Mouse (Mus musculus) R1 (cell line): ENCODE results near the gene Sema3a.

Source experiments
- DNase-seq: peaks from one replicate; pipeline ENCODE4 v3.0.0-alpha.2; 2018; ENCODE audit warnings: low read depth, low spot score

Sema3a gene

DNA sequence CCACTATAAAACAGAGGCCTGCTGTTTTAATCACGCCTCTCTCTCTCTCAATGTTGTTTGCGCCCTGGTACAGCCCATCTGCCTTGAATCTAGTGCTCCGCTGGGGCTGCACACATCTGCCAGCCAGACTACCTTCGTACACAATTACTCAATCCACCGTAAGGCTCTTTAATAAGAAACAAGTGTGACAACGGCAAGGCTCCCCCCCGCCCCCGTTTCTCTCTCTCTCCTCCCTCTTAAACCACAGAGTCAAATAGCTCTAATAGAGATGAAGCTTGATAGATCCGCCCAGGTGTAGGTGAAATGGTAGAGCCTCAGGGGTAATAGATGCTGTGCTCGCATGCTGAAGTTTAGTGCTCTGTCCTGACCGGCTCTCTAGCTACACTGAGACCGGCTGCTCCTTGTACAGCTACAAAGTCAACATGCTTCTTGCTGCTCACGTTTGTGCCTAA is at the start of gene Sema3a:
TSS of gene Sema3a (plus strand) at position 174 of the 452 bp plus-strand sequence.
- DNase-seq = peak; percentile 25

DNA sequence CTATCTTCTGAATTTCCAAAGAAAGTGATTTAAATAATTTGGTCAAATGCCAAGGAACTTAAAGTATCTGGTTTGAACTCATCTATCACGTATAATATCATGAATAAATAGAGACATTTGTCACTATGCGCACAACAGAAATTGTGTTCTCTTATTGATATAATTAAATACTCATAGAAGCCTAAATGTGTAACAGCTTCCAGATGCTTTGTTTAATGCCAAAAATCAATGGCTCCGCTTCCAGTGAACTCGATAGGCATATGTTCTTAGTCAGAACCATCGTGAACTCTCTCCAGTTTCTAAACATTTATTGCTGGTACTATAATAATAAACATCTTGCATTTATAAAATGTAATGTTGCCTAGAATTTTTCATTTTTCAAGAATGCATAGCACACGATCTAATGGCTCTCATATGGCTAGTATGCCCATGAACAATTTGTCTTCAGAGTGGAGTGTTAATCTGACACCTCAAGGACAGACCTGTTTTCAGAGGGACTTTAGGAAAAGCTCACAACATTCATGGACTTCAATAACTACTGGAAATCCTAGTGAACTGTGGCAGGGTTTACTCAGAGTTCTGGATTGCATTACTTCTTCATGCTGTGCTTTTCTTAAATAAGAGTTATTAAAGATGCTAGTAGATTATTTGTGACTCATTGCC is 40.3 kb upstream of the Sema3a start:
- DNase-seq = no peak

DNA sequence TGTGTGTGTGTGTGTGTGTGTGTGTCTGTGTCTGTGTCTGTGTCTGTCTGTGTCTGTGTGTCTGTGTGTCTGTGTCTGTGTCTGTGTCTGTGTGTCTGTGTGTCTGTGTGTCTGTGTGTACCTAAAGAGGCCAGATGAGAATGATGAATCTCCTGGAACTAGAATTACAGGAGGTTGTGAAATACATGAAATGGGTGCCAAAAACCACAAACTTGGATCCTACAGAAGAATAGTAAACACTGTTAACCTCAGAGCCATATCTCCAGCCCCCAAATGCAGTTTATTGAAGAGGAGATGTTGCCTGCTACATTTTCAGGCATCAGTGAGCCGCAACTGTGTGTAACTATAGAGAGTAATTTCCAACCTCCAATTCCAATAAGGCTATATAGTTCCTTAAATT is 34.8 kb upstream of the Sema3a start:
- DNase-seq = no peak

DNA sequence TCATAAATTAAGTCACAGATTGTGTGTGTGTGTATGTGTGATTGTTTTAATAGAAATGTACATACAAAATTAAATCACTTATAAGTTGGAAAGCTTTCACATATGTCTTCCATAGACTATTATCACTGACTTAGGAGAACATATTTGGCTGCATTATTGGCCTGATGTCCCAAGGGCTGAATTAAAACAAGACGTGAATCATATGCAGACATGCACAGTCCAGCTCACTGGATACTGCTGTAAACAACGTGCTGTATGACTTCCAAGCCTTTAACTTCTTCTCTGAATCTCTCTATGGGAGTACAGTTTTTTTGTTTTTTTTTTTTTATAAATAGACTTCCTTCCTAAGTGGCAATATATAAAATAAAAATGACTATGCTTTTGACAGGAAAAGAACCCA is 15.7 kb upstream of the Sema3a start:
- DNase-seq = no peak

- DNase-seq = no peak
Observed at GRCm38 (mm10) chr5:13117236-13117635, 8.0 kb upstream of the Sema3a start.

DNA sequence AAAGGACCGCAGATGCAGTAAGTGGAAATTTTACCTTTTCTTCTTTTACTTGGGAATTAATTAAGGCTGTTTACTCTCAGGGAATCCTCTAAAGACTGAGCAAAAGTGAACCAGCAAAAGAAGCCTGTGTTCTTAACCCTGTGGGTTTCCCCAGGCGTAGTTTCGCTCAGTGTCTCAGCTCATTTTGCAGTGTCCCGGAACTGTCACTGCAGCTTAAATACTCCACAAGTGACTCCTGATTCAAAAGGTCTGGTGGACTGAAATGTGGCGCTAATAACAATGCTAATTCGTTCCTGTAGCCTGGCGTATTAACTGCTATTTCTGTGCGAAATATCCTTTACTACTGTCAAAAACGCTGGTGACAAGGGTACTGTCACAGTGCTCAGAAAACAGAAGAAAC is 543 bp downstream of the Sema3a start:
- no peak for DNase-seq

GRCm38 (mm10) chr5:13126196-13126595 is 982 bp downstream of the Sema3a start:
- no peak for DNase-seq

GRCm38 (mm10) chr5:13127121-13127520 is 1.9 kb downstream of the Sema3a start:
- peak; percentile 8 for DNase-seq

GRCm38 (mm10) chr5:13144733-13145457 is 19.7 kb downstream of the Sema3a start:
- DNase-seq = no peak

DNA sequence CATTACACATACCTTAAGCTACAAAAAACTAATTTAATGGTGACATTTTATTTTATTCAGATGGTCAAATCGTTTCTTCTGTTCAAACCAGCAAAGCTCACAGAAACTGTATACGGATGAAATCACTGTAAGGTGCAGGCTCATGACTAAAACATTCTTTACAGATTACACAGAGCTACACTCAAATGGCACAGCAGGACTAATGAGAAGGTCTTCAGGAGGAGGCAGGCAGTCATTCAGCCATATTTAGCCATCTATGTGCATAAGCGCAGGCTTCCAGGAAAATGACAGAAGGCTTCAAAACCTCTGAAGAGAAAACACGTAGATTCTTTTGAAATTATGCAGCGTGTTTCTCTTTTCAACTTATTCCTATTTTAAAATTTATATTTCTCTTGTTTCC is 24.7 kb downstream of the Sema3a start:
- no peak for DNase-seq

- DNase-seq = peak; percentile 40
Observed at GRCm38 (mm10) chr5:13151002-13151401, 25.8 kb downstream of the Sema3a start.

- no peak for DNase-seq
Observed at GRCm38 (mm10) chr5:13157761-13158612, 32.8 kb downstream of the Sema3a start.

GRCm38 (mm10) chr5:13182186-13182585 is 57.0 kb downstream of the Sema3a start:
- DNase-seq = no peak

GRCm38 (mm10) chr5:13197886-13198285 is 72.7 kb downstream of the Sema3a start:
- DNase-seq = no peak

- DNase-seq = no peak
Observed at GRCm38 (mm10) chr5:13199709-13200108, 74.5 kb downstream of the Sema3a start.

DNA sequence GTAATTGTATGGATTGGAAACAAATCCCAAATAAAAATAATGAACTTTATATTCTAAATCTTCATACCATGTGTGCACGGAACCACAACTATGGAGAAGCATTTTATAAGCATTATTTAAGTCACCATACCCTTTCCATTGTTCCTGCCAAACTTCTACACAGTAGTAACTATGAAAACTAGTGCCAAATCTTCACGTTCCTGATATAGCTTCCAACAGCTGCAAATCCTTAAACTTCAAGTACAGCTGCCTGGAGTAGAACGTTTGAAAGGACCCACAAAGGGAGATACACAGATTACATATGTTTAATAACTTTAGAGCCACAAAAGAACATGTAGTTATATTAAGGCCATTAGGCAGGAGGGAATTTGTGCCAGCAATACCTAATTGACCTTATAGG is 130.1 kb downstream of the Sema3a start:
- DNase-seq = no peak

GRCm38 (mm10) chr5:13256321-13256720 is 131.1 kb downstream of the Sema3a start:
- no peak for DNase-seq

DNA sequence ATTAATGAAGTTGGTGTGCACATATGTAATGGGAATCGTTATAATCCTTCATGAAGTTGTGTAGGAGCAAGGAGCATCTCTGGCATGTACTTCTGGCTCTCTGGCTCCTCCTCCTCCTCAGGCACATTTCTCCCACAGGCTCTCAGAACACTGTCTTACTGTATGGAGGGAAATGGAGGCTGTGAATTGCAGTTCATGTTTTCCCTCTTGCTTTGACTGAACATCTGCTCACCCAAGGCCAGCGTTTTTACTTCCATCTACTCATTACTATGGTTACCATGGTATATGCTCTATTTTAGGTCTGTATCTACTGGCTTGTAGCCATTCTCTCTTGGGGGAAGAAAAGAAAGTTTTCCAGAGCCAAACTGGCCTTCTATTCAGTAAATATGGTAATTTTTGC is 137.9 kb downstream of the Sema3a start:
- DNase-seq = no peak

- no peak for DNase-seq
Observed at GRCm38 (mm10) chr5:13263539-13263938, 138.3 kb downstream of the Sema3a start.

DNA sequence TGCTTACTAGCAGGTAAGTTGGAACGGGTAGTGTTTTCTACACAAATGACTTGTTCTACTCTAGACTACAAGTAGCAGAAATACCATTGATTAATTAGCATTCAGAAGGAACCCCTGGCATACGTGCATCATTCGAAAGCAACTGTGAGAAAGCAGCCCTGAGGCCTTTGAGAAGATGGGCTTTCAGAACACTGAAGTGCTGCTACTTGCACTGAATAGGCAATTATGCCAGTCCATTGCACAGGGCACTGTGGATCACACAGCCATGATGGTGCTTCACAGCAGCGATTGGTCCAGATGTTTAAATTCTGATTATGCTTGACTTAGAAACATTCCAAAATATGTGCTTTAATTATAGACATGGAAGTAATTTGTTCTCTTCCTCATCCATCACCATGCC is 187.5 kb downstream of the Sema3a start:
- DNase-seq = no peak

- DNase-seq = no peak
Observed at GRCm38 (mm10) chr5:13313977-13314376, 188.8 kb downstream of the Sema3a start.

DNA sequence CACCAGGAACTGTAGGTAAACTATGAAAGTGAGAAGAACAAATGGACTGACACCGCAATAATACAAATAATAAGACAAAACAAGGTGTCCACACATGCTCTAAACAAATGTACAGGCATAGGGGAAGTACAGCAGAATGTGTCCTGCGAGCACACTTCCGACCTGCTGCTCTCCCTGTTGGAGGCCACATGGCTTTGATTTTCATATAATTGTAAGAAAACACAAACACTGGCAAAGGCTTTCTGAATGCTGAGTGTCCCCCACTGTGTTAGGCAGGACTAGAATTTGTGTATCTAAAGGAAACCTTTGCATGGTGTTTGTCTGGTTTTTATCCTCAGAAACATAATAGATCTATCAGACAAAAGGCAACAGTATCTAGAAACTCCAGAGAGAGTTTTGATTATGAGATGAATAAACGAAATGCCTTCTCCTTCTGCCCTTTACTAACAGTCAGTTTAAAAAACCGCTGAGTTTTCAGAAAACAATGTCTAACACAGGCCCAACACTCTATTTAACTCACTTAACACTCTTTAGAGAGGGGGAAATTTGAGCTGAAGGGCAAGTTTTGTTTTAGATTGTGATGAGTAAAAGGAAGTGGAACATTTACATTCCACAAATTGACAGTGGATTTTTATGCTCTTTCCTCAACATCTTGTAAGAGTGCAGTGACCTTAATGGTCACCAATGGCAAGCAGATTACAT is 193.7 kb downstream of the Sema3a start:
- peak; percentile 82 for DNase-seq
